Mouse (Mus musculus) liver, embryonic 12.5 days (tissue): Measurements from ENCODE around the gene P4hb. TPM values are rescaled to one million over a fixed set of nuclear protein-coding genes. Genes with fewer than 3 reads are reported as not detected.

Source experiments
- ATAC-seq: fragments of 200-750 bp; cut with Nextera tagmentation; 2 replicates; pipeline ENCODE4 v1.8.0; 2017; ENCODE audit warnings: moderate number of reproducible peaks, mild to moderate bottlenecking, moderate library complexity
- H3K27ac ChIP-seq: fragments of 300-500 bp; sonication (generic); 2 replicates; pipeline ENCODE4 v1.5.1; 2016; ENCODE audit warnings: mild to moderate bottlenecking
- H3K27me3 ChIP-seq: fragments of 300-500 bp; sonication (generic); replicated peaks from 2 replicates; pipeline ENCODE4 v1.6.1; 2016; ENCODE audit warnings: mild to moderate bottlenecking, moderate library complexity
- H3K36me3 ChIP-seq: fragments of 300-500 bp; sonication (generic); 2 replicates; pipeline ENCODE4 v1.6.1; 2016; ENCODE audit warnings: mild to moderate bottlenecking, moderate library complexity
- H3K4me1 ChIP-seq: fragments of 300-500 bp; sonication (generic); 2 replicates; pipeline ENCODE4 v1.6.1; 2016
- H3K4me2 ChIP-seq: fragments of 300-500 bp; sonication (generic); 2 replicates; pipeline ENCODE4 v1.6.1; 2016; ENCODE audit warnings: mild to moderate bottlenecking, moderate library complexity
- H3K4me3 ChIP-seq: fragments of 300-500 bp; sonication (generic); 2 replicates; pipeline ENCODE4 v1.5.1; 2016; ENCODE audit warnings: mild to moderate bottlenecking, moderate library complexity
- H3K9ac ChIP-seq: fragments of 300-500 bp; sonication (generic); 2 replicates; pipeline ENCODE4 v1.6.1; 2016; ENCODE audit warnings: mild to moderate bottlenecking, moderate library complexity
- H3K9me3 ChIP-seq: fragments of 300-500 bp; sonication (generic); replicated peaks from 2 replicates; pipeline ENCODE4 v1.6.1; 2016; ENCODE audit warnings: mild to moderate bottlenecking, moderate library complexity
- WGBS: fragments of 180-500 bp; shearing (Covaris S2); methylation state at CpG from one replicate; pipeline ENCODE4 v1.1.7; 2016; ENCODE audit not compliant: insufficient replicate concordance; 5-methylcytosine and 5-hydroxymethylcytosine counted together
- polyA plus RNA-seq: library from polyadenylated mRNA; unstranded; fragments of >200 nt; fragmentation: Nextera tagmentation; extraction: Ambion mirVana; gene quantifications from 2 replicates; pipeline ENCODE4 v1.2.1, GENCODE M21; 2016

The P4hb gene
- polyA plus RNA-seq, 1 experiment from 2014 or later: 468 TPM

DNA sequence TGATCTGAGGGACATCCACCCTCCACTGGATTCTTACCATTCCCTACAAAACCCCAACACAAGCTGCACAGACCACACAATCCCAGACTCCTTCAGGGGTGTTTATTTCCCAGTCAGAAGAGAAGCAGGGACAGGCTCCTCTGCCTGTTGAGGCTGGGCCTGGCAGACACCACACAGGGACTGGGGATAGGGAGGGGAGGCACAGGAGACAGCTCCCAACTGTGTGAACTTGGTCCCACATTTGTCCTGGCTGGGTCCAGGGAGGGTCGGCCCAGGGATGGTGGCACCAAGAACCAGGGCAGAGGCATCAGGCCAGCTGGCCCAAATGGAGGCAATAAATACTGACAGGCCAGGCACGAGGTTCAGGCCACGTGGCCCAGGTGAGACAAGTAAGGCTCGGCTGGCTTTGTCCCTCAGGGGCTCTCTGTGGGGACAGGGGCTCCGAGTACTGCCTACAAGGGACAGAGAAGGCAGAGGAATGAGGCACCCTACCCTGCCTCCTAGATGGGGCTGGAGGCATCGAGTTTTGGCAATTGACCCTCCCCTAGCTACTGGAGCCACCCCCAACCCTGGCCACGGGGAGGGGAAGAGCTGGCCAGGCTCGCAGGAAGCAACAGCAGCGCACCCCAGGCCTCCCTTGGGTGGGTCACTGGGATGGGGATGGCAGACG lies 5.1 kb upstream of the P4hb start:
- H3K4me3 ChIP-seq: no peak overlapping the region
- H3K27ac ChIP-seq: peak overlapping the region; percentile 67
- no peaks in the 10 kb centered on the region for H3K9me3 ChIP-seq
- 79% methylated on average over 10 of the region's 10 CpGs for WGBS
- no peaks in the 10 kb centered on the region for H3K27me3 ChIP-seq
- H3K4me1 ChIP-seq: peaks cover 62% of the 10 kb centered on the region
- H3K36me3 ChIP-seq: peaks cover 43% of the 10 kb centered on the region
- no peak for ATAC-seq
- H3K4me2 ChIP-seq: no peak overlapping the region
- H3K9ac ChIP-seq: no peak overlapping the region

- no peak for ATAC-seq
- no peak overlapping the region for H3K4me3 ChIP-seq
- no peak overlapping the region for H3K4me2 ChIP-seq
- 79% methylated on average over 7 of the region's 7 CpGs for WGBS
- H3K9ac ChIP-seq: no peak overlapping the region
- H3K27ac ChIP-seq: peak overlapping the region; percentile 67
- peaks cover 40% of the 10 kb centered on the region for H3K36me3 ChIP-seq
- H3K27me3 ChIP-seq: no peaks in the 10 kb centered on the region
- H3K9me3 ChIP-seq: no peaks in the 10 kb centered on the region
- peaks cover 60% of the 10 kb centered on the region for H3K4me1 ChIP-seq
Measured at GRCm38 (mm10) chr11:120577211-120578023, 4.4 kb upstream of the P4hb start.

GRCm38 (mm10) chr11:120576365-120576981 lies 3.4 kb upstream of the P4hb start:
- 80% methylated on average over 3 of the region's 3 CpGs for WGBS
- no peak overlapping the region for H3K4me2 ChIP-seq
- peaks cover 40% of the 10 kb centered on the region for H3K36me3 ChIP-seq
- H3K4me3 ChIP-seq: no peak overlapping the region
- no peak for ATAC-seq
- H3K27me3 ChIP-seq: no peaks in the 10 kb centered on the region
- no peak overlapping the region for H3K9ac ChIP-seq
- peak overlapping the region; percentile 67 for H3K27ac ChIP-seq
- H3K4me1 ChIP-seq: peaks cover 60% of the 10 kb centered on the region
- no peaks in the 10 kb centered on the region for H3K9me3 ChIP-seq

DNA sequence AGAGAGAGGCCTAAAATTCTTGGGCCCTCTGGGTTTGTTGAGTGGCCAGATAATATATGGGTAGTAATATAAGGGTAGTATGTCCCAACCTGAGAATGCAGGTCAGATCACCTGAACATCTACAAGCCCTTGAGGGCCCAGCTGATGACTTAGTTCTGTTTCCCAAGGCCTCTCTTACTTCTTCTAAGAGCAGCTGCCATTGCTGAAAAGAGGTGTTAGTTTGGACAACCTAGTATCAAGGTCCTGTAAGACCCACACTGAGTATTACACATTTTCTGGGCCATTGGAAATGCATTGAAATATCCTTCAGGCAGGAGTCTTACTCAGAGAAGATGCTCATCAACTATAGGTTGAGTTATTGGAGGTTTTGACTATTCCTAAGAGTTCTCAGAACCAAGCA lies 2.9 kb upstream of the P4hb start:
- H3K27ac ChIP-seq: peak overlapping the region; percentile 67
- H3K4me1 ChIP-seq: peaks cover 66% of the 10 kb centered on the region
- no peak overlapping the region for H3K4me3 ChIP-seq
- no peak overlapping the region for H3K4me2 ChIP-seq
- ATAC-seq: no peak
- no peaks in the 10 kb centered on the region for H3K9me3 ChIP-seq
- H3K9ac ChIP-seq: no peak overlapping the region
- H3K27me3 ChIP-seq: no peaks in the 10 kb centered on the region
- peaks cover 46% of the 10 kb centered on the region for H3K36me3 ChIP-seq

DNA sequence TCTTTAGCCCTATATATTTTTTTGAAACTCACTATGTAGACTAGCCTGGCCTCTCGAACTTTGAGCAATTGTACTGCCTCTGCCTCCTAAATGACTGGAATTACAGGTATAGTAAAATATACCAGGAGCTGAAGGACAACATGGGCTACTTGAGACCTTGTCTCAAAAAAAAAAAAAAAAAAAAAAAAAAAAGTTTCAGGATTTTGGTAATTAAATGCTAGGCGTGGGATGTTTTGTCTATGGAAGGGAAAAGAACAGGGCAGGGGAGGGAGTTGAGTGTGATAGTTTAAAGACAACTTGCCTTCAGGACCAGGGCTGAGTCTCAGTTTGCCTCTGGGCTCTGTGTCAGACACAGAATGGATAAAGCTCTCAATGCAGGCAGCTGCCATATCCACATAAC lies 2.0 kb upstream of the P4hb start:
- peaks cover 51% of the 10 kb centered on the region for H3K36me3 ChIP-seq
- H3K4me1 ChIP-seq: peaks cover 66% of the 10 kb centered on the region
- peak overlapping the region; percentile 96 for H3K4me2 ChIP-seq
- 0 out of 2 replicates have a peak overlapping the region, but pooled peaks have one; percentile 93 for H3K4me3 ChIP-seq
- 77% methylated on average over 2 of the region's 2 CpGs for WGBS
- H3K27ac ChIP-seq: peak overlapping the region; percentile 69; the same call in 1 of the 2 replicates
- no peaks in the 10 kb centered on the region for H3K27me3 ChIP-seq
- H3K9me3 ChIP-seq: no peaks in the 10 kb centered on the region
- no peak overlapping the region for H3K9ac ChIP-seq
- ATAC-seq: no peak

DNA sequence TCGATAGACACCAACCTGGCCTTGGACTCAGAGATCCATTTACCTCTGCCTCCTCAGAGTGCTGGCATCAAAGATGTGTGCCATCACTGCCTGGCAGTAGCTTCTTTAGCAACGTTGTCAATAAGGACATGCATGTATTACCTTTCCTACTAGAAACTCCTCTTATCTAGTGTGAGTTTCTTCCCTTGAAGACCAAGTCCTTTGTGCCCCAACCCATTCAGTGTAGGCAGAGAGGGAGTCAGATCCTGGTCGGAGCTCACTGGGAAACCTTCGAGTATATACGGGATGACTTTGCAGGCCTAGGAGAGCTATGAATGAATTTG lies 1.2 kb upstream of the P4hb start:
- peak overlapping the region; percentile 93 for H3K4me3 ChIP-seq
- no peaks in the 10 kb centered on the region for H3K9me3 ChIP-seq
- H3K36me3 ChIP-seq: peaks cover 51% of the 10 kb centered on the region
- H3K9ac ChIP-seq: peak overlapping the region; percentile 95
- 34% methylated on average over 5 of the region's 5 CpGs for WGBS
- H3K4me1 ChIP-seq: peaks cover 60% of the 10 kb centered on the region
- peak overlapping the region; percentile 96 for H3K4me2 ChIP-seq
- ATAC-seq: no peak
- peak overlapping the region; percentile 69 for H3K27ac ChIP-seq
- no peaks in the 10 kb centered on the region for H3K27me3 ChIP-seq

DNA sequence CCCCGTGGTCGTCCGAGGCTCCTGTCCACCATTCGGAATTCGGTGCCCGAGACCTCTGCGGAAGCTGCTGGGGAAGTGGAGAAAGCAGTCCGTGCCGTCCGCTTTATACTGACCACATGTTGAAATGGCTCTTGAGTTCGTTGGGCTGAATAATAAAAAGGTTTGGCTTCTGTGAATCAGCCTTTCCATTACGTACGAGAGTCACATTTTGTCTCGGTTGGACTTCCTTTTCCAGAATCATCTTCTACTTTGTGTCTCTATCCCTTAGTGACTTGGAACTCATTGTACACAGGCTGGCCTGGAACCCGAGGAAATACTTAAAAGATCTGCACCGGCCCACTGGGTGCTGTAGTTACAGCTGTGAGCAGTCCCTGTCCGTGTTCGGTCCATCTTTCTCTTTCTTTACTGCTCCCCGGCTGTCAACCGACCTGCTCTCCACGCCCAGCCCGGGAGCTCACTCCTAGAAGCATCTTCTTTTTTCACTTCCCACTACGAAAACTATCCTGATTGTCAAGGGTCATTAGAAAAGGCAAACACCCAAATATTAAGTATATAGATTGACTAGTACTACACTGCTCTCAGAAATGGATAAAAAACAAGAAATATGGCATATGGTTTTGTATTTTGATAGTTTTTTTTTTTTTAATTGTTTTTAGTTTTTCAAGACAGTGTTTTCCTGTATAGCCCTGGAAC lies 678 bp upstream of the P4hb start:
- H3K4me1 ChIP-seq: peaks cover 55% of the 10 kb centered on the region
- no peak for ATAC-seq
- no peaks in the 10 kb centered on the region for H3K27me3 ChIP-seq
- peak overlapping the region; percentile 93 for H3K4me3 ChIP-seq
- under 1% methylated on average over 23 of the region's 23 CpGs for WGBS
- H3K9me3 ChIP-seq: no peaks in the 10 kb centered on the region
- peak overlapping the region; percentile 95 for H3K9ac ChIP-seq
- H3K27ac ChIP-seq: peak overlapping the region; percentile 90
- peaks cover 51% of the 10 kb centered on the region for H3K36me3 ChIP-seq
- peak overlapping the region; percentile 96 for H3K4me2 ChIP-seq

DNA sequence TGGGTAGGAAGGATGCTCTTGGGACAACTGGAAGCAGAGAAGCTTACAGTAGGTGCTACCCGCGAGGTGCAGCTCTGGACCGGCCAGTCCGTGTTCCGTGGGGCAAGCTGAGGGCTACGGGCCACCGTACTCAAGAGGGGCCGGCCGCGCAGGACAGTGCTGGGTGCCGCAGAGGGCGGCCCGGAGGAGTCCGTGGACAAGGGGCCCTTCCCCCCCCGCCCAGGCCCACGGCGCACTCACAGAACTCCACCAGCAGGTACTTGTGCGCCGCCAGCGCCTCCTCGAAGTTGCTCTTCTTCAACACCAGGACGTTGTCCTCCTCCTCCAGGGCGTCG lies 669 bp downstream of the P4hb start:
- peaks cover 49% of the 10 kb centered on the region for H3K4me1 ChIP-seq
- peak overlapping the region; percentile 93 for H3K4me3 ChIP-seq
- H3K9me3 ChIP-seq: no peaks in the 10 kb centered on the region
- H3K27me3 ChIP-seq: no peaks in the 10 kb centered on the region
- peak overlapping the region; percentile 95 for H3K9ac ChIP-seq
- peak overlapping the region; percentile 96 for H3K4me2 ChIP-seq
- peak overlapping the region; percentile 90 for H3K27ac ChIP-seq
- WGBS: 0% methylated on average over 19 of the region's 24 CpGs
- H3K36me3 ChIP-seq: peaks cover 51% of the 10 kb centered on the region
- ATAC-seq: peak; percentile 13

- Histone ChIP-seq H3K9ac (peak overlapping the region; percentile 95), H3K4me2 (peak overlapping the region; percentile 96), H3K36me3 (peaks cover 51% of the 10 kb centered on the region), H3K27me3 (no peaks in the 10 kb centered on the region), H3K4me3 (peak overlapping the region; percentile 93), H3K27ac (peak overlapping the region; percentile 90), H3K4me1 (peaks cover 44% of the 10 kb centered on the region), H3K9me3 (no peaks in the 10 kb centered on the region)
- WGBS: 5% methylated on average over 11 of the region's 11 CpGs
- ATAC-seq: no peak
Measured at GRCm38 (mm10) chr11:120571754-120572416, 1.2 kb downstream of the P4hb start.

DNA sequence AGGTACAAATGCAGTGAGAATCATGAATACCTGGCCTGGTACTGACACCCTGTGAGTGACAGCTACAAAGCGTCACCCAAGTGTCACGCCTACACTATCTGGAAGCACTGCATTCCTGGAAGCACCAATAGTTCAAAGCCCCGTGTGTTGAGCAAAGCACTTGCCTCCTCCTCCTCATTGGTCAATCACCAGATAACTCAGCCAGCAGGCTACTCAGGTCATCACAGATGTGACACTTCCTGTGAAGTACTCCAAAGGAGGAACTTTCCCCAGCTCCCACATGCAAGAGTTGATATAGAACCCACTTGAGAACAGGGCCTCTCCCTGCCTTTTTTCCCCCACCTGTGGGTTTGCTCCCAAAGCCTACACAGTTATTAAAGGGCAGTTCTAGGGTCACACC lies 1.9 kb downstream of the P4hb start:
- ATAC-seq: no peak
- Histone ChIP-seq H3K27me3 (no peaks in the 10 kb centered on the region), H3K9me3 (no peaks in the 10 kb centered on the region), H3K9ac (peak overlapping the region; percentile 95), H3K27ac (peak overlapping the region; percentile 90; the same call in 1 of the 2 replicates), H3K4me2 (peak overlapping the region; percentile 96), H3K4me1 (peaks cover 39% of the 10 kb centered on the region), H3K36me3 (peaks cover 54% of the 10 kb centered on the region), H3K4me3 (peak overlapping the region; percentile 93)
- 30% methylated on average over 3 of the region's 3 CpGs for WGBS

DNA sequence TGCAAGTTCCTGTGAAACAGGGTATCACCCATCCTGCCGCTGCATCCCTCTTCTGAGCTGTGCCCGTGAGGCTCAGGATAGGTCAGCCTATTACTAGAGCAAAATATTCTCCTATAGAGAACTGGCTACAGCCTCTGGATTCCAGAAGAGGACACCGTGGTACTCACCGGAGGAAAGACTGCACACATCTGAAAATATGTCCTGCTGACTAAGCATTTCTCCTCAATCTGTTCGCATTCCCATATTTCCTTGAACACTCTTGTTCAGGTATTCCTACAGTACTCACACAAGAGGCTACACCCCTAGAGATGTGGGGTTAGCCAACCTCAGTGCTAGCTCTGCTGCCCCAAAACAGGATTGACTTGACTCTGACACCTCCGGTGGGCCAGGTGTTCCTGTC lies 4.7 kb downstream of the P4hb start:
- Histone ChIP-seq H3K4me1 (peaks cover 26% of the 10 kb centered on the region), H3K4me2 (no peak overlapping the region), H3K9me3 (no peaks in the 10 kb centered on the region), H3K4me3 (no peak overlapping the region), H3K27me3 (no peaks in the 10 kb centered on the region), H3K36me3 (peaks cover 82% of the 10 kb centered on the region), H3K27ac (no peak overlapping the region), H3K9ac (no peak overlapping the region)
- ATAC-seq: no peak
- 90% methylated on average over 6 of the region's 6 CpGs for WGBS
